Mouse (Mus musculus): ENCODE results near the gene Prrt1.

GRCm38 (mm10) chr17:34652985-34653384 is 23.7 kb downstream of the Prrt1 start:
- TF ChIP-seq EP300 (IDR thresholded peaks at IDR 0.05; ENCODE audit: low read depth), result no peak
- TF ChIP-seq CTCF (IDR thresholded peaks at IDR 0.05; ENCODE audit: low read depth), result no peak
